Mouse (Mus musculus): ENCODE measurements at regions not wholly inside any gene's neighbourhood (a gene's known extent, or its start where the extent isn't known, plus 50 kb on each side); places are given as distances from the start of the nearest gene placed in this dataset.

GRCm38 (mm10) chr10:122561924-122562323 lies 113.6 kb downstream of the Avpr1a start:
- no peak for TF ChIP-seq CTCF (IDR thresholded peaks at IDR 0.05; ENCODE audit: extremely low read depth, insufficient read depth, low read length)
- TF ChIP-seq POLR2A (IDR thresholded peaks at IDR 0.05; ENCODE audit: extremely low read depth, insufficient read depth, low read length): no peak

All from cortical plate, adult 2 months (tissue).